In the genomic region with DNA sequence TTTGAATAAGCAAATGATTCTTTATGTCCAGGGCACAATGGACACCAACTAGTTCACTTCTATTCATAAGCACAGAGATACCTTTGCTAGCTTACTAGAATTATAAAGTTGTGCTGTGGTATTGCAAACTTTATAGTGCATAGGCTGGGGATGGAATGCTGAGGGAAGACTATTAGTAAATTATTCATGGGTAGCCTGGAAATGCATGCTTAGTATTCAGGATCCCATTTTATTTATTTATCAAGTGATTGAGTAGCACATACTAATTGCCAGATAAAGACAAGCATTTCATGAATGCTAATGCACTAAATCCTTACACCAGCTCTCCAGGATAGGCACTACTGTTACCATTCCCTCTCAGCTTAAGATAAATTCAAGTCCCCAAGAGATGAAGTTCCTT, we compare ENCODE assay signal across 15 mouse cellular contexts. TPM values are rescaled to one million over a fixed set of nuclear protein-coding genes. Genes with fewer than 3 reads are reported as not detected.
"Had no signal": no experiment of that assay in that cellular context is flagged by ENCODE, and none has a peak within 500 bp of the region (broad histone marks: within the 10 kb centered on the region; RNA-seq: fewer than 3 reads in every experiment).

No protein-coding gene starts in this region.

- H3K4me3 ChIP-seq: liver, embryonic 12.5 days; megakaryocyte, embryonic 14.5 days; midbrain, embryonic 12.5 days; stomach, embryonic 15.5 days had no signal

- DNase-seq: lung, adult 18-20 months; lung, embryonic 14.5 days; lung, postnatal 10 days; lung, postnatal 4 days; right cerebral cortex, postnatal 14 days; thymus, adult 2 months; thymus, postnatal 25 days; thymus, postnatal 4 days had no signal

- H3K4me2 ChIP-seq: liver, embryonic 12.5 days; lung, embryonic 14.5 days; midbrain, embryonic 12.5 days; stomach, embryonic 15.5 days had no signal

- H3K27me3 ChIP-seq: liver, embryonic 12.5 days; megakaryocyte, embryonic 14.5 days; midbrain, embryonic 12.5 days; stomach, embryonic 15.5 days had no signal

- ATAC-seq: liver, embryonic 12.5 days had no signal

- H3K36me3 ChIP-seq: liver, embryonic 12.5 days; midbrain, embryonic 12.5 days; stomach, embryonic 15.5 days had no signal

- H3K4me1 ChIP-seq: liver, embryonic 12.5 days; megakaryocyte, embryonic 14.5 days; midbrain, embryonic 12.5 days; stomach, embryonic 15.5 days had no signal

- H3K27ac ChIP-seq: liver, embryonic 12.5 days; liver, embryonic 14.5 days; midbrain, embryonic 12.5 days; stomach, embryonic 15.5 days; stomach, postnatal 0 days had no signal

- H3K9ac ChIP-seq: liver, embryonic 12.5 days; liver, embryonic 14.5 days; lung, embryonic 14.5 days; midbrain, embryonic 12.5 days; stomach, embryonic 15.5 days had no signal

- H3K9me3 ChIP-seq: liver, embryonic 12.5 days; megakaryocyte, embryonic 14.5 days; midbrain, embryonic 12.5 days; stomach, embryonic 15.5 days had no signal

RNA-seq across cellular contexts. Expression of a gene that starts 8.4 kb away (rescaled TPM):
- polyA plus RNA-seq: liver, embryonic 12.5 days; liver, embryonic 14.5 days; liver, embryonic 16.5 days had no signal
